Mouse (Mus musculus) neural tube, embryonic 13.5 days (tissue): Measurements from ENCODE around the gene Yes1. TPM values are rescaled to one million over a fixed set of nuclear protein-coding genes. Genes with fewer than 3 reads are reported as not detected.
"Not testable (repeated sequence)": the region's sequence is repeated elsewhere in the genome, so short reads cannot be mapped to it uniquely, and the experiment has no call there.

Experiments used
- ATAC-seq: fragments of 200-750 bp; cut with Nextera tagmentation; 2 replicates; pipeline ENCODE4 v1.8.0; 2017; ENCODE audit warnings: low read depth, mild to moderate bottlenecking, moderate TSS enrichment, moderate library complexity
- H3K27ac ChIP-seq: fragments of 300-500 bp; sonication (generic); replicated peaks from 2 replicates; pipeline ENCODE4 v1.5.1; 2015; ENCODE audit warnings: moderate library complexity, mild to moderate bottlenecking, inconsistent platforms
- H3K27me3 ChIP-seq: fragments of 300-500 bp; sonication (generic); 2 replicates; pipeline ENCODE4 v1.6.1; 2015; ENCODE audit warnings: mild to moderate bottlenecking, inconsistent platforms
- H3K36me3 ChIP-seq: fragments of 300-500 bp; sonication (generic); 2 replicates; pipeline ENCODE4 v1.6.1; 2015; ENCODE audit warnings: mild to moderate bottlenecking, inconsistent platforms
- H3K4me1 ChIP-seq: fragments of 300-500 bp; sonication (generic); replicated peaks from 2 replicates; pipeline ENCODE4 v1.6.1; 2015; ENCODE audit warnings: inconsistent platforms
- H3K4me2 ChIP-seq: fragments of 300-500 bp; sonication (generic); 2 replicates; pipeline ENCODE4 v1.6.1; 2015; ENCODE audit warnings: inconsistent platforms, mild to moderate bottlenecking, moderate library complexity
- H3K4me3 ChIP-seq: fragments of 300-500 bp; sonication (generic); 2 replicates; pipeline ENCODE4 v1.5.1; 2015; ENCODE audit warnings: mild to moderate bottlenecking, inconsistent platforms
- H3K9ac ChIP-seq: fragments of 300-500 bp; sonication (generic); 2 replicates; pipeline ENCODE4 v1.6.1; 2015; ENCODE audit warnings: moderate library complexity, mild to moderate bottlenecking, inconsistent platforms
- H3K9me3 ChIP-seq: fragments of 300-500 bp; sonication (generic); 2 replicates; pipeline ENCODE4 v1.6.1; 2016; ENCODE audit warnings: inconsistent platforms
- WGBS: fragments of 180-500 bp; shearing (Covaris S2); methylation state at CpG from one replicate; pipeline ENCODE4 v1.1.7; 2015; 5-methylcytosine and 5-hydroxymethylcytosine counted together
- polyA plus RNA-seq: library from polyadenylated mRNA; unstranded; fragments of >200 nt; fragmentation: Nextera tagmentation; extraction: Ambion mirVana; gene quantifications from 2 replicates; pipeline ENCODE4 v1.2.1, GENCODE M21; 2015

The Yes1 gene
- polyA plus RNA-seq, 1 experiment from 2014 or later: 22.7 TPM

DNA sequence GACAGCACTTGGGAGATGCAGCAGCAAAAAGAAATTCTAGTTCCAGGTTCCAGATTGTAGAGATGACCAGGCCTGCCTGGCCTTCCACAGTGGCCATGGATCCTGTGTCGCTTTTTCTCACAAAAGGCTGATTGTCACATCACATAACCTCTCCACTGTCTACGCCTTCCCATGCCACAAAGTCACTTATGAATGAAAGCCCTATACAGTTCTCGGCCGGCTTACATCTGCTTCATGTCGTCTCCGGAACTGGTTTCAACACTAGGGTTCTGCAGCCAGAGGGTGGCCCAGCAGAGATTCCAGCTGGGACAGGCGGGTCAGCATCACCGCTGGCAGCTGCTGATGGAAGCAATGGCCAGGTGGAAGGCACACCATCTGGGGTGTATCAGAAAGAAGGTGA is 117.9 kb downstream of the Yes1 start:
- Histone ChIP-seq H3K9me3 (no peaks in the 10 kb centered on the region), H3K27ac (no peak overlapping the region), H3K27me3 (no peaks in the 10 kb centered on the region), H3K4me2 (no peak overlapping the region), H3K4me1 (no peaks in the 10 kb centered on the region), H3K4me3 (no peak overlapping the region), H3K36me3 (peaks cover 7% of the 10 kb centered on the region), H3K9ac (no peak overlapping the region)
- ATAC-seq: no peak
- WGBS: 74% methylated on average over 8 of the region's 8 CpGs

DNA sequence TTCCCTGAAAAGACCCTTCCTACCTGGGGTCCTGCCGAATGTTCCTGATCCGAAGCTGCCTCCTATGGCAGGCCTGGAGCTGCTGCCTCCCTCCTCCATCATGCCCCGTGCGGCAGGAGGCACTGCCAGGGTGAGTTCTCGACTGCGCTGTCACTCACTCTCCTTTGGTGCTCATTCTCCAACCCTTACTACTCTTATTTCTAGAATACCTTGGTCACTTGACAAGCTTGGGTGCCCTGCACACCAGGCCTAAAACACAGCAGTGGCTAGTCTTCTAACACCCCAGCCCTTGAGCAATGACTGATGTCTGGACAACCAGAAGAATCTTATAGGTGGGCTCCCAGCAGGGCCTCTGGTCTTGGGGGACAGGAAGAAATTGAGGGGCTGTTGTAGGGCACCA is 122.9 kb downstream of the Yes1 start:
- H3K4me2 ChIP-seq, H3K27me3 ChIP-seq, H3K4me1 ChIP-seq, H3K4me3 ChIP-seq, ATAC-seq, H3K9ac ChIP-seq, H3K9me3 ChIP-seq, H3K27ac ChIP-seq: not testable (repeated sequence)
- WGBS: 97% methylated on average over 6 of the region's 6 CpGs
- peaks cover 41% of the 10 kb centered on the region for H3K36me3 ChIP-seq

DNA sequence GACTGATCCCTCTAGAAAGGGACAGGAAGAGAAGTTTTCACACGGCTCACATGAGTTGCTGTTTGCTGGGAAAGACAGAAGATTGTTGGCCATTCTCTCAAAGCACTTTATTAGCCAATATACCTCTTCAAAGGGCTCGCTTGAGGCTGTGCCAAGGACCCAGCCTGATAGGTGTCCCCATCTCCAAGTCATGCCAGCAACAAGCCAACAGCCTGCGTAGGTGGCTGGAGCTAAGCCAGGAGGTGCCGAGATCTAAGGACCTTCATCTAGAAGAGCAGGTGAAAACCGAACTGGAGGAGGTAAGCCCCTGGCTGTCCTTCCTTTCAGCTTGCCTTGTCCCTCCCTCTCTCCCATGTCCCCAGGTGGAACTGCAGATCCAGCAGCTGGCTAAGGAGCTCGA is 124.8 kb downstream of the Yes1 start:
- Histone ChIP-seq H3K9me3 (no peaks in the 10 kb centered on the region), H3K36me3 (peaks cover 41% of the 10 kb centered on the region), H3K4me2 (no peak overlapping the region), H3K4me3 (no peak overlapping the region), H3K9ac (no peak overlapping the region), H3K27me3 (no peaks in the 10 kb centered on the region), H3K4me1 (no peaks in the 10 kb centered on the region), H3K27ac (no peak overlapping the region)
- WGBS: 90% methylated on average over 6 of the region's 6 CpGs
- ATAC-seq: no peak

Other genes starting within 250 kb of the Yes1 start
- 198 and 216 TPM in 2 replicates for gene Ppp1cb, start 152.3 kb upstream of the Yes1 start, polyA plus RNA-seq
- 82.2 and 82.6 TPM in 2 replicates for gene Pisd, start 174.5 kb downstream of the Yes1 start, polyA plus RNA-seq
- not detected in 2 replicates for gene Gm20671, start 215.9 kb downstream of the Yes1 start, polyA plus RNA-seq
- gene Prr14l, start 243.1 kb downstream of the Yes1 start, polyA plus RNA-seq: 8.2 and 9.7 TPM in 2 replicates